Mouse (Mus musculus) midbrain, postnatal 0 days (tissue): ENCODE results near the gene Arsb. TPM values are rescaled to one million over a fixed set of nuclear protein-coding genes. Genes with fewer than 3 reads are reported as not detected.

ENCODE experiments used
- ATAC-seq: fragments of 200-750 bp; cut with Nextera tagmentation; 2 replicates; pipeline ENCODE4 v1.8.0; 2017; ENCODE audit warnings: moderate number of reproducible peaks, mild to moderate bottlenecking, moderate TSS enrichment, moderate library complexity; ENCODE audit not compliant: low FRiP score
- DNase-seq: peaks from one replicate; pipeline ENCODE4 v3.0.0-alpha.2; 2015; ENCODE audit warnings: low spot score
- H3K27ac ChIP-seq: fragments of 300-500 bp; sonication (generic); 2 replicates; pipeline ENCODE4 v1.5.1; 2014; ENCODE audit warnings: low read depth, mild to moderate bottlenecking, low read length, mixed read lengths
- H3K27me3 ChIP-seq: fragments of 300-500 bp; sonication (generic); 2 replicates; pipeline ENCODE4 v1.6.1; 2014; ENCODE audit warnings: low read length, control low read depth, mixed read lengths; ENCODE audit not compliant: insufficient read depth
- H3K36me3 ChIP-seq: fragments of 300-500 bp; sonication (generic); 2 replicates; pipeline ENCODE4 v1.6.1; 2014; ENCODE audit warnings: low read length, control low read depth, mixed read lengths; ENCODE audit not compliant: insufficient read depth
- H3K4me1 ChIP-seq: fragments of 300-500 bp; sonication (generic); 2 replicates; pipeline ENCODE4 v1.6.1; 2014; ENCODE audit warnings: mild to moderate bottlenecking, control low read depth, antibody characterized with exemption, low read length, mixed read lengths; ENCODE audit not compliant: insufficient read depth
- H3K4me2 ChIP-seq: fragments of 300-500 bp; sonication (generic); 2 replicates; pipeline ENCODE4 v1.6.1; 2014; ENCODE audit warnings: low read depth, mild to moderate bottlenecking, low read length, mixed read lengths; ENCODE audit not compliant: poor library complexity, severe bottlenecking
- H3K4me3 ChIP-seq: fragments of 300-500 bp; sonication (generic); 2 replicates; pipeline ENCODE4 v1.5.1; 2014; ENCODE audit warnings: low read depth, mild to moderate bottlenecking, low read length, moderate library complexity
- H3K9ac ChIP-seq: fragments of 300-500 bp; sonication (generic); replicated peaks from 2 replicates; pipeline ENCODE4 v1.6.1; 2014; ENCODE audit warnings: mild to moderate bottlenecking, low read length, moderate library complexity, mixed read lengths; ENCODE audit not compliant: poor library complexity, severe bottlenecking
- H3K9me3 ChIP-seq: fragments of 300-500 bp; sonication (generic); 2 replicates; pipeline ENCODE4 v1.6.1; 2016; ENCODE audit warnings: low read length, control low read depth
- CTCF ChIP-seq: IDR thresholded peaks from 2 replicates; pipeline ENCODE4 v1.5.1; 2016; ENCODE audit warnings: antibody characterized with exemption, mild to moderate bottlenecking
- WGBS: fragments of 180-500 bp; shearing (Covaris S2); extraction: QIAGEN DNeasy Blood & Tissue Kit; methylation state at CpG from one replicate; pipeline ENCODE4 v1.1.7; 2014; 5-methylcytosine and 5-hydroxymethylcytosine counted together
- polyA plus RNA-seq: library from polyadenylated mRNA; unstranded; fragments of >200 nt; fragmentation: Nextera tagmentation; extraction: Ambion mirVana; gene quantifications from 2 replicates; pipeline ENCODE4 v1.2.1, GENCODE M21; 2015
- total RNA-seq: library from RNA; depleted of rRNA; stranded (reverse); fragments of >200 nt; gene quantifications from 2 replicates; pipeline ENCODE4 v1.2.3, GENCODE M21; 2014

Gene Arsb
- total and polyA plus RNA-seq, 2 experiments from 2014 or later, result 13.1 to 15.2 TPM

GRCm38 (mm10) chr13:93912326-93912915 is 141.0 kb downstream of the Arsb start:
- 83% methylated on average over 5 of the region's 5 CpGs for WGBS
- no peak for TF ChIP-seq CTCF

DNA sequence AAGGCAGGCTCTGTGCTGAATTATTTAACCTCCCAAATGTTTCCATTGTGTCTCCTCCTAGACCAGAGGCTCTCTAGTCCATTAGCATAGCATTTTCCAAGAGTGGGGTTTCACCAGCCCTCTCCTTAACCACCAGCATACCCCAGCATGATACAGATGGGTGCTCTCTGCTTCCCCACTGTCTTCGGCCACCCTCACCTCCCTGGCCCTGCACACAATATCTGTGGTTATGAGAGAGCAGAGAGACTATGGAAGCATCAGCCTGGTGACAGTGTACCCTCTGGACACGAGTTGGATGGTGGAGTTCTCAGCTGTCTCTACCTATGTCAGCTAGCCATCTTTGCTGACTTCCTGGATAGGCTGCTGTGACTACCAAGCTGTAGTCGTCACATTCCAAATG is 142.8 kb downstream of the Arsb start:
- TF ChIP-seq CTCF, result no peak
- Histone ChIP-seq H3K4me3 (no peak overlapping the region), H3K4me2 (no peak overlapping the region), H3K36me3 (no peaks in the 10 kb centered on the region), H3K27me3 (no peaks in the 10 kb centered on the region), H3K4me1 (0 out of 2 replicates have a peak, but pooled peaks cover 4% of the 10 kb centered on the region), H3K27ac (no peak overlapping the region), H3K9ac (no peak overlapping the region), H3K9me3 (no peaks in the 10 kb centered on the region)
- ATAC-seq, result no peak
- DNase-seq, result no peak
- WGBS, result 86% methylated on average over 3 of the region's 3 CpGs

More at GRCm38 (mm10) chr13:93912326-93912915, 141.0 kb downstream of the Arsb start:
- DNase-seq (no peak), ATAC-seq (no peak; the same call in 1 of the 2 replicates)
- H3K27ac ChIP-seq, result no peak overlapping the region
- no peaks in the 10 kb centered on the region for H3K36me3 ChIP-seq
- H3K27me3 ChIP-seq, result no peaks in the 10 kb centered on the region
- H3K9ac ChIP-seq, result no peak overlapping the region
- H3K9me3 ChIP-seq, result no peaks in the 10 kb centered on the region
- H3K4me1 ChIP-seq, result 0 out of 2 replicates have a peak, but pooled peaks cover 4% of the 10 kb centered on the region
- no peak overlapping the region for H3K4me3 ChIP-seq
- no peak overlapping the region for H3K4me2 ChIP-seq

- H3K9me3 ChIP-seq, result no peaks in the 10 kb centered on the region
- no peak overlapping the region for H3K4me2 ChIP-seq
- DNase-seq (no peak), ATAC-seq (no peak)
- no peak overlapping the region for H3K4me3 ChIP-seq
- H3K4me1 ChIP-seq, result 0 out of 2 replicates have a peak, but pooled peaks cover 4% of the 10 kb centered on the region
- no peak overlapping the region for H3K9ac ChIP-seq
- H3K27me3 ChIP-seq, result no peaks in the 10 kb centered on the region
- TF ChIP-seq CTCF, result no peak
- H3K27ac ChIP-seq, result no peak overlapping the region
- 42% methylated on average over 16 of the region's 16 CpGs for whole genome bisulfite sequencing
- H3K36me3 ChIP-seq, result no peaks in the 10 kb centered on the region
Measured at GRCm38 (mm10) chr13:93915641-93916570, 144.5 kb downstream of the Arsb start.

- Histone ChIP-seq H3K4me2 (no peak overlapping the region), H3K27me3 (no peaks in the 10 kb centered on the region), H3K9ac (no peak overlapping the region), H3K27ac (no peak overlapping the region), H3K9me3 (no peaks in the 10 kb centered on the region), H3K4me1 (0 out of 2 replicates have a peak, but pooled peaks cover 4% of the 10 kb centered on the region), H3K4me3 (no peak overlapping the region), H3K36me3 (no peaks in the 10 kb centered on the region)
- WGBS, result 72% methylated on average over 3 of the region's 3 CpGs
- ATAC-seq (no peak), DNase-seq (no peak)
- TF ChIP-seq CTCF, result no peak
Measured at GRCm38 (mm10) chr13:93919536-93919935, 148.1 kb downstream of the Arsb start.

- no peaks in the 10 kb centered on the region for H3K27me3 ChIP-seq
- WGBS, result 75% methylated on average over 8 of the region's 8 CpGs
- H3K9ac ChIP-seq, result no peak overlapping the region
- no peak overlapping the region for H3K4me2 ChIP-seq
- no peak for TF ChIP-seq CTCF
- H3K4me3 ChIP-seq, result no peak overlapping the region
- DNase-seq (no peak), ATAC-seq (no peak)
- H3K27ac ChIP-seq, result no peak overlapping the region
- H3K9me3 ChIP-seq, result no peaks in the 10 kb centered on the region
- 0 out of 2 replicates have a peak, but pooled peaks cover 4% of the 10 kb centered on the region for H3K4me1 ChIP-seq
- H3K36me3 ChIP-seq, result no peaks in the 10 kb centered on the region
Measured at GRCm38 (mm10) chr13:93920080-93920785, 148.8 kb downstream of the Arsb start.
